Mouse (Mus musculus): ENCODE measurements around the gene Fam149a.

Fam149a gene

GRCm38 (mm10) chr8:45381963-45382347 lies at the start of gene Fam149a:
TSS of gene Fam149a (minus strand) at chr8:45382291.
- DNase-seq (ENCODE audit: low spot score in 2 of 2), result no peak

GRCm38 (mm10) chr8:45420151-45420550 lies 38.1 kb upstream of the Fam149a start:
- DNase-seq (ENCODE audit: low spot score in 2 of 2), result no peak

GRCm38 (mm10) chr8:45414965-45415364 lies 32.9 kb upstream of the Fam149a start:
- DNase-seq (ENCODE audit: low spot score in 2 of 2), result no peak

- DNase-seq (ENCODE audit: low spot score in 2 of 2), result peak in 1 of 2 experiments; percentile 17
Measured at GRCm38 (mm10) chr8:45410882-45411281, 28.8 kb upstream of the Fam149a start, which contains the start of gene Tlr3. TSS of gene Tlr3 (minus strand) at chr8:45411080.

GRCm38 (mm10) chr8:45410146-45410880 lies 28.2 kb upstream of the Fam149a start:
- DNase-seq (ENCODE audit: low spot score in 2 of 2), result peak; percentile 61 to 76

- DNase-seq (ENCODE audit: low spot score in 2 of 2), result no peak
Measured at GRCm38 (mm10) chr8:45409702-45410101, 27.6 kb upstream of the Fam149a start.

GRCm38 (mm10) chr8:45383250-45383649 lies 1.2 kb upstream of the Fam149a start:
- no peak for DNase-seq (ENCODE audit: low spot score in 2 of 2)

- no peak for DNase-seq (ENCODE audit: low spot score in 2 of 2)
Measured at GRCm38 (mm10) chr8:45381075-45381962, 772 bp downstream of the Fam149a start.

GRCm38 (mm10) chr8:45380598-45380997 lies 1.5 kb downstream of the Fam149a start:
- DNase-seq (ENCODE audit: low spot score in 2 of 2), result no peak

GRCm38 (mm10) chr8:45374071-45374470 lies 8.0 kb downstream of the Fam149a start:
- no peak for DNase-seq (ENCODE audit: low spot score in 2 of 2)

- no peak for DNase-seq (ENCODE audit: low spot score in 2 of 2)
Measured at GRCm38 (mm10) chr8:45367154-45367553, 14.9 kb downstream of the Fam149a start.

- no peak for DNase-seq (ENCODE audit: low spot score in 2 of 2)
Measured at GRCm38 (mm10) chr8:45363220-45363619, 18.9 kb downstream of the Fam149a start.

GRCm38 (mm10) chr8:45362323-45362722 lies 19.8 kb downstream of the Fam149a start:
- no peak for DNase-seq (ENCODE audit: low spot score in 2 of 2)

- no peak for DNase-seq (ENCODE audit: low spot score in 2 of 2)
Measured at GRCm38 (mm10) chr8:45359091-45359605, 22.9 kb downstream of the Fam149a start.

GRCm38 (mm10) chr8:45358132-45358918 lies 23.8 kb downstream of the Fam149a start:
- DNase-seq (ENCODE audit: low spot score in 2 of 2), result peak; percentile 21 to 64

- DNase-seq (ENCODE audit: low spot score in 2 of 2), result no peak
Measured at GRCm38 (mm10) chr8:45355809-45356208, 26.3 kb downstream of the Fam149a start.

GRCm38 (mm10) chr8:45345031-45345430 lies 37.1 kb downstream of the Fam149a start:
- DNase-seq (ENCODE audit: low spot score in 2 of 2), result no peak

GRCm38 (mm10) chr8:45344298-45344697 lies 37.8 kb downstream of the Fam149a start:
- DNase-seq (ENCODE audit: low spot score in 2 of 2), result no peak

GRCm38 (mm10) chr8:45341630-45342628 lies 40.2 kb downstream of the Fam149a start:
- no peak for DNase-seq (ENCODE audit: low spot score in 2 of 2)

- no peak for DNase-seq (ENCODE audit: low spot score in 2 of 2)
Measured at GRCm38 (mm10) chr8:45333493-45333892, 48.6 kb downstream of the Fam149a start.

Measured in urinary bladder, postnatal 4 days (tissue).